Mouse (Mus musculus) spleen, postnatal 4 days (tissue): ENCODE measurements at regions not wholly inside any gene's neighbourhood (a gene's known extent, or its start where the extent isn't known, plus 50 kb on each side); places are given as distances from the start of the nearest gene placed in this dataset.

Source experiments
- DNase-seq, 2 experiments: peaks; one replicate each; pipeline ENCODE4 v3.0.0; 2022; ENCODE audit warnings: low spot score in 2 of 2

DNA sequence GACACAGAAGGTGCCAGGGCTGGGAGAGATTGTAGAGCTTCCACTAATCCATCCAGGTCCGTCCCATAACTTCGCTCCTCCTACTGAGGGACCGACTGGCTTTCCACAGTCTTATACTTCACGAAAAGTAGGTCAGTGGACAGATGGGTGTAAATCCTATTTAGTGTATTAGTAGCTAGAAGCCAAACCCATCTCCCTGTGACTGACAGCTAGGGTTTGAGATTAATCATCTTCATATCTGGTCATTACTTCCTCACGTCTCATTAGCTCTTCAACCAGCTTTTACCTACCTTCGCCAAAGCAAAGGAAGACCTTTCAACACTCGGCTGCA, 60.4 kb upstream of the Scaf11 start:
- no peak for DNase-seq

- peak; percentile 64 to 89 for DNase-seq
These were observed 59.9 kb upstream of the Scaf11 start for GRCm38 (mm10) chr15:96520412-96521124.

DNA sequence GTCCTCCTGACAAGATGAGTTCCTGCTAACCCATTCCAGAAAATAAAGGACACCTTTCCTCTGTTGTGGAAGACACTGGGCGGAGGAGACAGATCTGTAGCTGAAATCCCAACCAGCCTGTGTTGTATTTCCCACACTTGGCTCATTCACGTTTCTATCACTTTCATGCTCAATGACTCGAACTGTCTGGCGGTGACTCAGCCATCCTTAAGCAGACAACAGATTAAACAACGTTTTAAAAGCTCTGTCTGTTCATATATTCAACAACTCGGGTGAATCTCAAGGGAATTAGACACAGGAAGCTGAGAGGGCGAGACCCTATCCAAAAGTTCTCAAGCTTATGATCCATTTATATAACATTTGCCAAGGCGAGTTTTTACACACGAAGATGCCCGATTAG, 57.5 kb upstream of the Scaf11 start:
- no peak for DNase-seq

DNA sequence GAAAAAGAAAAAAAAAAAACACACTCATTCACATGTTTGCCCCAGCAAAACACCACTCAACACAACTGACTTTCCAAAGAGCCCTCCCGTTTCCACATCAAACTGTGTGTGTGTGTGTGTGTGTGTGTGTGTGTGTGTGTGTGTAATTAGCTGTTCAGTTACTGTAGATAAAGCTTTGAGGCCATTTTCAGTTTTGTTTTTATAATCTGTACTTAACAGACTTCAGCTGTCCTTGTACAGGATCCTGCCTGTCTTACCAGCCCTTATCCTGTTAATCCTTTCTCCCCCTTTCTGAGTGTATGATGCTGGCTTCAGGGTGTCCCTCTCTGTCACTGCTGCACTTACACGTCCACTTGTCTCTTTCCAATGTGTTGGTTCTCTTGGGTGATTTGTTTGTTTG, 55.0 kb upstream of the Scaf11 start:
- DNase-seq = no peak

DNA sequence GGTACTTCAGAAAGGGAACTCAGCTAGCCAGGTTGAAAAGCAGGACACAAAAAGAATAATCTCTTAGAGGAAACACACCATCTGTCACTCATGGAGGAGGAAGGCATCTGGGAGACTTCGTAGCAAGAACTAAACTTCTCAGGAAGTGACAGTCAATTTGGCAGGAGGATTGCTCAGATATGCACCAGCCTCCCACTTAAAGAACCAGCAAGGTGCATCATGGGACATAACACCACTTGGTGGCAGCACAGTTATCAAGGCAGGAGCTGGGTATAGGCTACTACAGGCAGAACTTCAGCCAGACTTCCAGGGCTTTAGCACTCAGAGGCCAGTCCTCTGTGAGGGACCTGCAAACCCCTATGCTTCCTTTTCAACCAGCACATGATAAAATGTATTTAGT, 52.0 kb upstream of the Scaf11 start:
- DNase-seq = no peak
